Mouse (Mus musculus): Measurements from ENCODE around the gene Fgf23.

Fgf23 gene

DNA sequence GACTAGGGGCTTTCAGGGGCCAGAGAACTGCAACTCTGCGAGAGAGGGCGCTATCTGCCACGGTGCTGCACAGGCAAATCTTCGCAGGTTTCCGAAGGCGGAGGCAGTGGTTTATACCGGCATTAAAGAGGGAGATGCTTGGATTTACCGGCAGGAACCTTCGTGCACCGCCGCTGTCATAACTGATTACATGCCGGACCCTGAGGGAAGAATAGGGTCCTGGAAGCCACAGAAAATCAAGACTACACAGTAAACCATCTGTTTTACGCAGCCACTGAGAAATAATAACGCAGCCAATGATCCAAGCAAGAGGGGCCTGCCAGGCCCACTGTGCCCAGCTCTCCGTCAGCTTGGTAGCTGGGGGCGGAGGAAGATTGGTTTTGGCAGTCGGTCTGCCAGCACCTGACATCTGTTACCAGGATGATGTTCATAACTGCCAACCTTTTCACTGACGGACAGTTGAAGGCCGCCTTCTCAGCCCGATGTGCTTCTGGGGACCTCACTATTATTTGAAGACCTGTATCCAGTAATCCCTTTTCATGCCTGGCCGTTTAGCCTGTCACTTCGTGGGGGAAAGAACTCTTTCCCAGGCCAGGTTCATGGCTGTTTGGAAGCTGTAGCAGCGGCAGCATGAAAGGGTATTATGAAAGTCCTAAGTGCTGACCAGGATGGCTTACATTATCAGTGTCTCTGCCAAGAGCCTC, 42.2 kb downstream of the Fgf23 start:
- no peak for DNase-seq (ENCODE audit: low read depth, low spot score)

DNA sequence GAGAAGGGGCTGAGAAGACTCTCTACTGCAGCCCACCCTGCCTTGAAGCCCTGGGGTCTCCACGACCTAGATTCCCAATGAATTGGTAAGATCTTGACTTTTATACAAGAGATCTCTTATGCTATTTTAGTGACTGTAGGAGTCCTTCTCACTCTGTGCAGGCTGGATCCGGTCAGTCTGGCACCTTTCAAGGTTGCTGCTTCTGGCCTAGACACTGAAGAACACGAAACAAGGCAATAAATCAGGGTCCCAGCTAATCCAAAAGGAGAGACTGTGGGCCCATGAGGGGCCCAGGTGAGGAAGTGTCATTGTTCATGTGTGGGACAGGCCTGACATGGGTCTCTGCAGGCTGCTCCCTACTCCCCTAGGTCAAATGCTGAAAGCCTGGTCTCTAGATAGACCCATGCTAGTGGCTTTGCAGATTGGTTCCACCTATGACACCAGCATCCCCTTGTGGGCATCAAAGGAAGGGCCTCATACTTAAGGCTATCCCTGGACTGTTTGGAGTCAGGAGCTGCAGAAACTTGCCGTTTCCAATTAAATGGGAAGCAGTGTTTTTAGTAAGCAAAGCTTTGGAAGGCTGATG, 49.6 kb downstream of the Fgf23 start:
- peak; percentile 45 for DNase-seq (ENCODE audit: low read depth, low spot score)

DNA sequence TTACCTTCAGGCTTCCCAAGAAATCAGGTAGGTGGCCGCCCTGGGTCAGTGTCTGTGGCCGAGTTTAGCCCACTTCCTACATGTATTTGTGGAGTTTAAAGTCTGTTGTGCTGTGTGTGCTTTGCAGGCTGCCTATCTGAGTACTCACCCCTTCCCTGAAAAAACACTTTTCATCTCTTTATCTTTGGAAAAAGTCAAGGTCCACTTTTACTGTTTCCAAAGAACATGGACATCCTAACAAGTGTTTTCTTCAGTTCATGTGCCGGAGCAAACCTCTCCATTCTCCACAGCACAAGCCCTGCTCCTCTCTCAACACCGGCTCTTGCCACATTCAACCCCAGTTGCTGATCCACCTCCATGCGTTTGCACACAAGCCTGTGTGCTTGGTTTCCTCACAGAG, 50.3 kb downstream of the Fgf23 start:
- DNase-seq (ENCODE audit: low read depth, low spot score) = no peak

DNA sequence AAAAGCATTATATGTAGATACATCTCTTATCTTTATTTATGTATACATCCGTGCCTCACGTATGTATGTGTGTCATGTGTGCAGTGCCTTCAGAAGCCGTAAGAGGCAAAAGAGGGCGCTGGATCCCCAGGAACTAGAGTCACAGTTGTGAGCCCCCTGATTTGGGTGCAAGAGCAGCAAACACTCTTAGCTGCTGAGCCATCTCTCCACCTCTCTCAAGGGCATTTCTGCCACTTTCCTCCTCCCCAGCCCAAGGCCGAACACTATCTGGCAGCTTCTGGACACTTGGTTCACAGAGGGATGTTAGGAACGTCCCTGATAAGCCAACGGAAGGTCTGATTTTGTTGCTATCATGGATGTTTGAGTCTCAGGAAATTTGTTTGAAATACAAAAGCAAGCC, 50.8 kb downstream of the Fgf23 start:
- no peak for DNase-seq (ENCODE audit: low read depth, low spot score)

DNA sequence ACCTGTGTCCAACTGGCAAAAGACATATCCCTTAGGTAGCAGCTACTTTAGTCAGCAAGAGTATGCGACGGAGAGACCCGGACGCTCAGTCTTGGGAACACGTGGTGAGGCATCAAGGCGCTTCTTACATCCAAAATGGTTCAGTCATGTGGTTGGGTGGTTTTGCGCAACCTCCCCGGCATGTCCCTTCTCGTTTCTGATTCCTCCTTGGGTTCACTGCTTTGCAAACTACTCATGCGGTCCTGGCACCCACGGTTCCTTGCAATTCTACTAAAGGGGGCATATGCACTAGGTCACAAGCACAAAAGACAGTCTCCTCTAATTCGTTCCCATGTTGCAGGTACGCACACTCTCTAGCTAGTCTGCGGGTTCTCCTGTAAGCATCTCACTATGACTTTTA, 57.0 kb downstream of the Fgf23 start:
- no peak for DNase-seq (ENCODE audit: low read depth, low spot score)

DNA sequence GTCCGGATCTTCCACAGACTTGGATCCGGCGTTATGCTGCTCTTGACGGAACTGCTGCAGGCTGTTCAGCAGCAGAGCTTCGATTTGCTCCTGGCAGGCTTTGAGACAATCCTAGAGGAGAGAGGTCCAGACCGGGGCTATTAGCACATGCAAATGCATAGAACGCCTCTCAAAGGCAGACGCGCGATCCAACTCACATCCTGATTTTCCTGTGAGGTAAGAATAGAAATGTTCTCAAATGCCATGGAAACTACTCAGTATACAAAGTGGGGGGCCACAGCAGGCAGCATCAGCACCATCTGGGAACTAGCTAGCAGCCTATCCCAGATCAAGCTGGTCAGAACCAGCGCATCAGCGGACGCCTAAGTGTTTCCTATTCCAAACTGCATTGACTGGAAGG, 57.7 kb downstream of the Fgf23 start:
- no peak for DNase-seq (ENCODE audit: low read depth, low spot score)
